Mouse (Mus musculus) ES-E14 (cell line): ENCODE measurements at regions not wholly inside any gene's neighbourhood (a gene's known extent, or its start where the extent isn't known, plus 50 kb on each side); places are given as distances from the start of the nearest gene placed in this dataset.

Experiments used
- CHD2 ChIP-seq: IDR thresholded peaks from 2 replicates; pipeline ENCODE4 v1.6.1; 2014; ENCODE audit warnings: mild to moderate bottlenecking, low read depth, low read length, inconsistent platforms
- HCFC1 ChIP-seq: IDR thresholded peaks from 2 replicates; pipeline ENCODE4 v1.6.1; 2012; ENCODE audit warnings: low read length, inconsistent platforms, borderline replicate concordance; ENCODE audit not compliant: insufficient read depth
- ZNF384 ChIP-seq: IDR thresholded peaks from 2 replicates; pipeline ENCODE4 v1.6.1; 2012; ENCODE audit warnings: low read depth, low read length, inconsistent platforms

DNA sequence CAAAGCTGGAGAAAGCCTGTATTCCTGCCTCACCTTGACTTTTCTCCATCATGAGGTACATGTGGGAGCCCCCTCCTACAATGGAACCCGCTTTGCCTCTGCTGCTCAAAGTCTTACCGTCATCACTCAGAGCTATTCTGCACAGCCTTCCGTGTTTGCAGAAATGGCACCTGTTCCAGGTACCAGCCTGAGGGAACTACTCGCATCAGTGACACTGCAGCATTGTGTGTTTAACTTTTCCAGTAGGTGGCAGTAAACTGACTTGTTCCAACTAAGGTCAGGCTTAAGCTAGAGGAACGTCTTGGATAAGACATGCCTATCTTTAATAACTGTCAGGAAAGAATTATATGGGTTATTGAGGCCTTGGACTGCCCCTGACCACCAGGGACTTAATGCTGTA, 71.4 kb downstream of the Fam173b start:
- TF ChIP-seq CHD2: no peak
- TF ChIP-seq HCFC1: no peak
- TF ChIP-seq ZNF384: no peak
